Mouse (Mus musculus) left cerebral cortex, postnatal 36 days (tissue): Measurements from ENCODE around the gene Cks2. TPM values are rescaled to one million over a fixed set of nuclear protein-coding genes. Genes with fewer than 3 reads are reported as not detected.

Experiments
- DNase-seq, 2 experiments: peaks; one replicate each; pipeline ENCODE4 v3.0.0; 2021 to 2022; ENCODE audit warnings: low spot score in 2 of 2, mixed read lengths in 1 of 2
- intact Hi-C: fragments of 180-260 bp; cut with DNase I; formaldehyde crosslinking; loops from one replicate; pipeline ENCODE4 v1.15.1; 2025
- total RNA-seq, 2 experiments: library from RNA; stranded (reverse); gene quantifications; 2 replicates each; pipeline ENCODE4 v1.2.3; 2021

Gene Cks2
- total RNA-seq = 1 to 10 TPM; 2.0 to 2.9 TPM

- intact Hi-C loops = no loop called here
- DNase-seq = peak; percentile 95 to 96
Observed at GRCm38 (mm10) chr13:51644829-51645789, at the start of gene Cks2. Gene Cks2 (plus strand): TSS chr13:51645232.

- DNase-seq = peak in 1 of 2 experiments; percentile 36
- intact Hi-C loops = no loop called here
Observed at GRCm38 (mm10) chr13:51595404-51595803, 49.6 kb upstream of the Cks2 start.

- intact Hi-C loops = no loop called here
- DNase-seq = no peak
Observed at GRCm38 (mm10) chr13:51598063-51598462, 47.0 kb upstream of the Cks2 start.

GRCm38 (mm10) chr13:51600169-51600568 is 44.9 kb upstream of the Cks2 start:
- DNase-seq = no peak
- intact Hi-C loops = loop anchor here (5.0 to 10.0 kb wide), 2 partner anchors 33 to 405 kb away; partner anchors contain the start of gene Shc3

DNA sequence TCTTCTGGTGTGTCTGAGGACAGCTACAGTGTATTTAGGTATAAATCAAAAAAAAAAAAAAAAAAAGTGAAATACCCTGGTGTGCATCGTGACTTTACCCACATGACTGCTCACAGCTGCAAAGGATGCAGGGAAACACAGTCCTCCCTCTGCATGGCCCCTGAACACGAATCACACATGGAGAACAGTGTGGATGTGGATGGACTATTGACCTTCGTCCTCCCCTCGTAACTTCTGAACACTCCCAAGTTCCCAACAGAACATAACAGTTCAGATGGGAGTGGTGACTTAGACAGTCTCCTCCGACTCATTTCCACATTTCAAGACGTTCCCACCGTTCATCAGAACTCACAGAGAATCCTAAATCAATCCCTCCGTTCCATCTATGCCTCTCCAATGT is 42.3 kb upstream of the Cks2 start:
- DNase-seq = no peak
- intact Hi-C loops = loop anchor here (1.0 to 10.0 kb wide), 3 partner anchors 14 to 408 kb away; partner anchors contain the start of gene Shc3

DNA sequence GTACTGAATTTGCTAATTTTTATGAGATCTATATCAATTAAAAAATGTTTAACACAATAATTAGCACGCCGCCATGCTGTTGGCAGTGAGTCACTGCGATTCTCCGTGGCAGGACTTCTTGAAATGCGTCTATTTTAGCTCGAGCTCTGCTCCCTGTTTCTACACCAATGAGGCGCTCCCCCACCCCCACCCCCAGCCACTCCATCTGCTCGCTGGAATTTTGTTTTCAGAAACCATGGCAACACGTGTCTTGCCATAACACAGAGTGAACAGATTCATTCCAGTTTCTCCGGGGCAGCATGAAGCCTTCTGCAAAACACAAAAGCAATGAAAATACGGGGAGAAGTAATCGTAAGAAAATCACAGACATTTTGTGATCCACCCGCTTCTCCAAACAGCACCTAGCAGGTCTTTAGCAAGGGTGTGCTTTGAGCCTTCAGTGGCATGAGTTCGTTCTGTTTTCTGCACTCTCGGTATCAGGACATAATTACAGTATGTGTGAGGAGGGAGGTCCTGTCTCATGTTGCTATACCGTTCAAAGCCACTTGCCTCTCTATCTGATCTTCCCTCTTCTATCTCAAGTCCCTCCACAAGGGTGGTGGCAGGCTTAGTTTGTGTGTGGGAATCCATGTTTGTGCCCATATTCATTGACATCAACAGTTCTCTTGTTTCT is 41.7 kb upstream of the Cks2 start:
- intact Hi-C loops = loop anchor here (1.0 to 10.0 kb wide), 3 partner anchors 13 to 409 kb away; partner anchors contain the start of gene Shc3
- DNase-seq = peak; percentile 60 to 68

GRCm38 (mm10) chr13:51603894-51604244 is 41.2 kb upstream of the Cks2 start:
- peak in 1 of 2 experiments; percentile 52 for DNase-seq

DNA sequence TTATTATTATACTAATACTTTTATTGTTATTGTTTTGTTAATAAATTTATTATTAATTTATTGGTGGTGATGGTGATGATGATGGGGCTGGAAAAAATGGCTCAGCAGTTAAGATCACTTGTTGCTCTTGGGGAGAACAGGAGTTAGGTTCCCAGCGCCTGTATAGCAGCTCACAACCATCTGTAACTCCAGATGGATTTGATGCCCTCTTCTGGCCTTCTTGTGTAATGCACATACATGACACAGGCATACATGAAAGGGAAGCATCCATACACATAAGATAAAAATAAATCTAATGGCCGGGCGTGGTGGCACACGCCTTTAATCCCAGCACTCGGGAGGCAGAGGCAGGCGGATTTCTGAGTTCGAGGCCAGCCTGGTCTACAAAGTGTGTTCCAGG is 35.8 kb upstream of the Cks2 start:
- intact Hi-C loops = loop anchor here (10.0 kb wide), 1 partner anchor 414 kb away; no protein-coding TSS in a partner anchor
- DNase-seq = no peak

More at GRCm38 (mm10) chr13:51603894-51604244, 41.2 kb upstream of the Cks2 start:
- intact Hi-C loops = loop anchor here (1.0 to 10.0 kb wide), 3 partner anchors 12 to 409 kb away; partner anchors contain the start of gene Shc3

GRCm38 (mm10) chr13:51611060-51611459 is 34.0 kb upstream of the Cks2 start:
- no peak for DNase-seq
- intact Hi-C loops = no loop called here

- intact Hi-C loops = no loop called here
- no peak for DNase-seq
Observed at GRCm38 (mm10) chr13:51611500-51611899, 33.5 kb upstream of the Cks2 start.

GRCm38 (mm10) chr13:51615815-51616214 is 29.2 kb upstream of the Cks2 start:
- DNase-seq = no peak
- intact Hi-C loops = loop anchor here (1.0 to 5.0 kb wide), 4 partner anchors 13 to 669 kb away; partner anchors contain the start of gene Shc3

- DNase-seq = peak; percentile 79 to 86
- intact Hi-C loops = loop anchor here (1.0 to 5.0 kb wide), 4 partner anchors 13 to 669 kb away; partner anchors contain the start of gene Shc3
Observed at GRCm38 (mm10) chr13:51616417-51617044, 28.5 kb upstream of the Cks2 start.

GRCm38 (mm10) chr13:51617306-51617705 is 27.7 kb upstream of the Cks2 start:
- DNase-seq = no peak
- intact Hi-C loops = loop anchor here (2.0 to 5.0 kb wide), 3 partner anchors 49 to 670 kb away; partner anchors contain the start of gene Shc3

GRCm38 (mm10) chr13:51617861-51618260 is 27.2 kb upstream of the Cks2 start:
- peak; percentile 52 to 62 for DNase-seq
- intact Hi-C loops = loop anchor here (2.0 to 5.0 kb wide), 3 partner anchors 49 to 671 kb away; partner anchors contain the start of gene Shc3

DNA sequence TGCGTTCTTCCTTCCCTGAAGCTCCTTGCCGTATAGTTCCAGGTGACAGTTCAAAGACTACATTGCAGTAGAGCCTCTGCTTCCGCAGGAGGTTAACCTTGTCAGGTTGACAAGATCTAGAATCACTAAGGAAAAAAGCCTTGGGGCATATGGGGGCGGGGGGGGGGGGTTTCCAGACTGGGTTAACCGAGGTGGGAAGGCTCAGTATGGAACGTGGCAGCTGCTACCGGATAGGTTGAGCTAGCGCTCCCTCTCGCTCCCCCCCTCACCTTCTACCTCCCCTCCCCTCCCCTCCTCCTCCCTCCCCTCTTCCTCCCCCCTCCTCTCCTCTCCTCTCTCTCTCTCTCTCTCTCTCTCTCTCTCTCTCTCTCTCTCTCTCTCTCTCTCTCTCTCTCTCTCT is 26.4 kb upstream of the Cks2 start:
- no peak for DNase-seq
- intact Hi-C loops = loop anchor here (5.0 kb wide), 2 partner anchors 196 to 671 kb away; no protein-coding TSS in a partner anchor

GRCm38 (mm10) chr13:51622626-51623025 is 22.4 kb upstream of the Cks2 start:
- DNase-seq = no peak
- intact Hi-C loops = no loop called here

GRCm38 (mm10) chr13:51623678-51624077 is 21.4 kb upstream of the Cks2 start:
- no peak for DNase-seq
- intact Hi-C loops = no loop called here

DNA sequence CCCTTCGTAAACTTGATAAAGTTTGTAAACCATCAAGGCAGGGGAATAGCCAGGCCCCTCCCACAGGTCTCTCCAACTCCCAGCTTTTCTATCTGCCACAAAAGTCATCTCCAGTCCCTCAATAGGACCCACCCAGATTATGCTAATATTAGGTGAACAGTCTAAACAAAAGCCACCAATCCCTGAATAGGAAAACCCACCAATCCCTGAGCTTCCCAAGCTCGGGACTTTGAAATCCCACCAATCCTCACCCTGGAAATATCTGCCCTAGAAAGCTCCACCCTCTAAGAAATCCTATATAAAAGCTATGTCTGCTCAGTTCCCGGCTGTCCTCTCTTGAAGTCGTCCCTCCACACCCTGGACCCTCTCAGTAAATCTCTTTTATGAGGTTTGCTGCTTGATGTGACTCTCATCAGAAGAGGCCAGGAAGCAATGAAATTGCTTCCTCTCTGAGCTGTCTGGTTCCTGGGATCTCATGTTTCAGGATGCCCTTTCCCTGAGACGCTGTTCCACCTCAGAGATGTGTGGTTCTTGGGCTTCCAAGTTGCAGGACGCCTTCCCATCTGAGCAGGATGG is 16.7 kb upstream of the Cks2 start:
- no peak for DNase-seq
- intact Hi-C loops = no loop called here

GRCm38 (mm10) chr13:51631354-51631992 is 13.6 kb upstream of the Cks2 start:
- intact Hi-C loops = no loop called here
- no peak for DNase-seq
